Mouse (Mus musculus) liver, embryonic 14.5 days (tissue): ENCODE measurements at regions not wholly inside any gene's neighbourhood (a gene's known extent, or its start where the extent isn't known, plus 50 kb on each side); places are given as distances from the start of the nearest gene placed in this dataset.

Experiments
- CTCF ChIP-seq: IDR thresholded peaks from 2 replicates; pipeline ENCODE4 v1.5.1; 2016; ENCODE audit warnings: antibody characterized with exemption, low read depth, control low read depth
- EP300 ChIP-seq: IDR thresholded peaks from 2 replicates; pipeline ENCODE4 v1.6.1; 2016; ENCODE audit warnings: antibody characterized with exemption, low read depth

DNA sequence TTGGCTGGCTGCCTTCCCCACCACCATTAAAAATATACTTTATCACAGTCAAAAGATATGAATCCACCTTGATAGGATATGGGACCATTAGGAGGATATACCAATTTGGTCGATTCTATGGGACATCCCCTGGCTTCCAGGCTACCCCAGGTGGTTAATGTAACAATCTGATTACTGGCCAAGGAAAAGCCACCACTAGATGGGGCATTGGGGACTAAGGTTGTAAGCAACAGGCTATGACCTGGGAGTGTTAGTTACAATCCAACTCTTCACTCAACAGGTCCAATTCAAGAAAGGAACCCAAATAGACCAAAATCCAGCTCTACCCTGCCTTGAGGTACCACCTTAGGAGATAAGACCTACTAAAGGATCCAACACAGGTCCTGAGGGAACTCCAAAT lies 264.4 kb downstream of the Galc start:
- 0 out of 2 replicates have a peak, but pooled peaks have one; percentile 3 for TF ChIP-seq CTCF
- no peak for TF ChIP-seq EP300
